Mouse (Mus musculus) spleen, adult 2 months (tissue): Measurements from ENCODE around the gene Eml4. TPM values are rescaled to one million over a fixed set of nuclear protein-coding genes. Genes with fewer than 3 reads are reported as not detected.

Source experiments
- DNase-seq, 2 experiments: peaks; one replicate each; pipeline versions ENCODE4 v3.0.0 to v3.0.0-alpha.2; 2012 to 2021; ENCODE audit warnings: low spot score in 2 of 2, low read depth in 1 of 2
- H3K27ac ChIP-seq: fragments of 200-500 bp; 2 replicates; pipeline ENCODE4 v1.5.1; 2012; ENCODE audit warnings: low read length, inconsistent platforms; ENCODE audit not compliant: insufficient read depth
- H3K27me3 ChIP-seq: fragments of 200-500 bp; 2 replicates; pipeline ENCODE4 v1.6.1; 2012; ENCODE audit warnings: mild to moderate bottlenecking, moderate library complexity, low read length, inconsistent platforms; ENCODE audit not compliant: control insufficient read depth, insufficient read depth
- H3K36me3 ChIP-seq: fragments of 200-500 bp; 2 replicates; pipeline ENCODE4 v1.6.1; 2012; ENCODE audit warnings: mild to moderate bottlenecking, low read length, inconsistent platforms; ENCODE audit not compliant: control insufficient read depth, insufficient read depth
- H3K4me1 ChIP-seq: fragments of 200-500 bp; 2 replicates; pipeline ENCODE4 v1.6.1; 2011; ENCODE audit warnings: inconsistent platforms; ENCODE audit not compliant: control insufficient read depth, insufficient read depth, insufficient read length
- H3K4me3 ChIP-seq: fragments of 200-500 bp; 2 replicates; pipeline ENCODE4 v1.5.1; 2011; ENCODE audit warnings: mild to moderate bottlenecking, inconsistent platforms; ENCODE audit not compliant: insufficient read depth, insufficient read length; ENCODE audit errors: extremely low read depth
- CTCF ChIP-seq: fragments of 200-500 bp; IDR thresholded peaks from 2 replicates; pipeline ENCODE4 v1.5.1; 2011; ENCODE audit warnings: mild to moderate bottlenecking, inconsistent platforms; ENCODE audit not compliant: insufficient read depth, insufficient read length, insufficient replicate concordance; ENCODE audit errors: extremely low read depth
- POLR2A ChIP-seq: fragments of 200-500 bp; IDR thresholded peaks from 2 replicates; pipeline ENCODE4 v1.6.1; 2011; ENCODE audit warnings: low read depth, low read length, inconsistent platforms
- WGBS: fragments of 180-500 bp; shearing (Covaris S2); methylation state at CpG from one replicate; pipeline ENCODE4 v1.1.7; 2018; 5-methylcytosine and 5-hydroxymethylcytosine counted together
- polyA plus RNA-seq: library from polyadenylated mRNA; depleted of rRNA; stranded (reverse); fragments of >200 nt; gene quantifications from 2 replicates; pipeline ENCODE4 v1.2.3, GENCODE M21; 2012

Eml4 gene
- polyA plus RNA-seq, 1 experiment, result 13.7 TPM

DNA sequence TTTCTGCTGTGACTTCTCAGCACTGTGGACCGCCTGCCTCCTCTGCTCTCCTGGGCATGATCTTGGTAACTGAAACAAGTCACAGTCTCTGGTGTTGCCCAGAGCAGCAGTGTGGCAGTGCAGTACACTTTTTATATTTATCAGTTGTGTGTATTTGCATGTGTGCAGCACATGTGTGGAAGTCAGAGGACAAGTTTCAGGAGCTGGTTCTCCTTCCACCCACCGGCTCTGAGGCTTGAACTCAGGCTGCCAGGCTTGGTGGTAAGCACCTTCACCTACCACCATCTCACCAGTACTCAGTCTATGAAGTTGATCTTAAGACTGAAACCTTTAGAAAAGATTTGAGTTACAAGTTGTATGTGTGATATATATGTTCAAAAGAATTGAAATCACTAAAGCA, 28.6 kb downstream of the Eml4 start:
- Histone ChIP-seq H3K27me3 (no peaks in the 10 kb centered on the region), H3K4me1 (peaks cover 2% of the 10 kb centered on the region; the same call in 1 of the 2 replicates), H3K27ac (no peak overlapping the region), H3K36me3 (no peaks in the 10 kb centered on the region; the same call in 1 of the 2 replicates), H3K4me3 (no peak overlapping the region)
- DNase-seq, result no peak
- 83% methylated on average over 2 of the region's 2 CpGs for WGBS
- TF ChIP-seq CTCF (no peak), POLR2A (no peak)

DNA sequence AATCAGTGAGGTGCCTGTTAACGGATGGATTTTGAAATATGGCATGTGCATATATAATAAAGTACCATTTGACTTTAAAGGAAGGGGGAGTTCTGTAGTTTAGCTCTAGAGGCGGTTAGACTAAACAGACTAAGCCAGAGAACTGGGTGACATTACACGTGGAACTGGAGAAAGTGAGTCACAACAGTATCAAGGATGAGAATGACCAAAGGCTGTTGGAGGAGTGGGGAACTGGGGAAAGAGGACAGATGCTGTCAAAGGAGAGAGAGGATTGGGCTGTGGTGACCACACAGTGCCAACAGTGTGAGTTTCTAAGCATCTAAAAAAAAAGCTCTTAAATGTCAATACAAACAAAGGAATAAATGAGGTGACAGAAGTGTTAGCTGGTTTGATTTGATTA, 29.1 kb downstream of the Eml4 start:
- no peak for DNase-seq
- Histone ChIP-seq H3K4me3 (no peak overlapping the region), H3K27me3 (no peaks in the 10 kb centered on the region), H3K27ac (no peak overlapping the region), H3K4me1 (peaks cover 2% of the 10 kb centered on the region; the same call in 1 of the 2 replicates), H3K36me3 (no peaks in the 10 kb centered on the region; the same call in 1 of the 2 replicates)
- WGBS, result 89% methylated on average over 3 of the region's 3 CpGs
- TF ChIP-seq POLR2A, result no peak
- TF ChIP-seq CTCF, result no peak

DNA sequence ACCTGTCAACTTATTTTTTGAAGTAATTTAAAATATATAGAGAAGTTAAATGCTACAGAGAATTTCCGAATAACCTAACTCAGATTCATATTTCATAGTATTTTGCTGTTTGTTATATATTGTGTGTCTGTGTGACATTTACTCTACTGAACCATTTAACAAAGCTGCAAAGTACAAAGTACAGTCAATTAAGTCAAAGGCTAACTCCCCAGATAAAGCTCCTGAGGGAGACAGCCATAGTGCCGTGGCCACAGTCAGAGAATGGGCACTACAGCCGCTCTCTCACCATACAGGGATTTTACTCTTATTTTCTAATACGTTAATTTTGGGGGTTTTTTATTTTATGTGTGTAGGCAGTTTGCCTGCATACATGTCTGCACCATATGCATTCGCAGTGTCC, 32.0 kb downstream of the Eml4 start:
- DNase-seq, result no peak
- WGBS, result 93% methylated on average over 5 of the region's 5 CpGs
- Histone ChIP-seq H3K4me1 (peaks cover 7% of the 10 kb centered on the region; the same call in 1 of the 2 replicates), H3K27me3 (no peaks in the 10 kb centered on the region), H3K36me3 (no peaks in the 10 kb centered on the region; the same call in 1 of the 2 replicates), H3K4me3 (no peak overlapping the region), H3K27ac (no peak overlapping the region)
- TF ChIP-seq POLR2A (no peak), CTCF (no peak)

DNA sequence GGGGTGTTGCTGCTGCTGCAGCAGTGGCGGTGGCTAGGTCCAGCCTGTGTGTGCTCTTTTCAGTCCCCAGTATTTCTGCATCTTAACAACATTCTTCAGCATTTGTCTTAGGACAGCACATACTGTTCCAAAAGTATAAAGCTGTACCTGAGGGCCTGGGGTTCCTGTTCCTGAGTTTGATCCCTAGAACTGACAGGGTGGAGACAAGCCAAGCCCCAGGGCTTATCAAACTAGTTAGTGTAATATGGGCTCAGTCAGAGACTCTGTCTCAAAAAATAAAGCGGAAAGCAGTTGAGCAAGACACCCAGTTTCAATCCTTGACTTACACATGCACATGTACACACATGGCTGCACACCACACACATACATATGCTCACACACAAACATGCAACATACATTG, 34.2 kb downstream of the Eml4 start:
- TF ChIP-seq POLR2A, result no peak
- TF ChIP-seq CTCF, result no peak
- Histone ChIP-seq H3K36me3 (no peaks in the 10 kb centered on the region; the same call in 1 of the 2 replicates), H3K4me3 (no peak overlapping the region), H3K4me1 (peaks cover 5% of the 10 kb centered on the region; the same call in 1 of the 2 replicates), H3K27ac (no peak overlapping the region; the same call in 1 of the 2 replicates), H3K27me3 (no peaks in the 10 kb centered on the region)
- no peak for DNase-seq
- WGBS, result 93% methylated on average over 2 of the region's 2 CpGs

DNA sequence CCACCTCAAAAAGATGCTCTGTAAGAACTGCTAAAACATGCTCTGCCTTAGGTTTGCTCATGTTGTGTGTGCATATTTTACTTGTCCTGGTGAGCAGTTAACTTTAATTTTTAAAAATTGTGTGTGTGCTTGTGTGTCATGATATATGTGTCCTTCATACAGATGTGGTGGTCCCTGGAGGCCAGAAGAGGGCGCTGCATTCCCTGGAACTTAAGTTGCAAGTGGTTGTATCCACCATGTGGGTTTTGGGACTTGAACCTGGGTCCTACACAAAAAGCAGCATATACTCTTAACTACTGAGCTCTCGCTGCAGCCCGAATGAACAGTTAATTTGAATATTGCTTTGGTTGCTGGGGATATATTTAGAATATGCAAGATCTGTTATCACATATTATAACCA, 36.4 kb downstream of the Eml4 start:
- no peak for TF ChIP-seq CTCF
- TF ChIP-seq POLR2A, result no peak
- WGBS, result 86% methylated on average over 3 of the region's 3 CpGs
- no peak overlapping the region for H3K27ac ChIP-seq
- DNase-seq, result no peak
- no peaks in the 10 kb centered on the region for H3K27me3 ChIP-seq
- H3K4me1 ChIP-seq, result peaks cover 6% of the 10 kb centered on the region; the same call in 1 of the 2 replicates
- no peak overlapping the region for H3K4me3 ChIP-seq
- no peaks in the 10 kb centered on the region; the same call in 1 of the 2 replicates for H3K36me3 ChIP-seq

DNA sequence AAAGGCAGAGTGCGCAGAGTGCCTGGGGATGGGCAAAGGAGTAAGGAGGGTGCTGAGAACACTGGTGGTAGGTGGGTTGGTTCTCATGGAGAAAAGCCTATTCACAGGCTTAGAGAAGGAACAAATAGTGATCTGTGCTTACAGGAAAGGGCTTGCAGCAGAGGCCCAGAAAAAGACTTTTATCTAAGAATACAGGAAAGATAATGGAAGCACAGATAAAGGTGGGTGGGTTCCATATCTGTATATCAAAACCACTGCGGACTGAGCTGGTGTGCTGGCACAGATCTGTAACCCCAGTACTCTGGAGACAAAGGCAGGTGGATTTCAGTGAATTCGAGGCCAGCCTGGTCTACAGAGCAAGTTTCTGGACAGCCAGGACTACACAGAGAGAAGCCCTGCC, 43.3 kb downstream of the Eml4 start:
- no peaks in the 10 kb centered on the region for H3K36me3 ChIP-seq
- TF ChIP-seq POLR2A, result no peak
- no peak for TF ChIP-seq CTCF
- 53% methylated on average over 3 of the region's 3 CpGs for WGBS
- H3K4me3 ChIP-seq, result no peak overlapping the region
- H3K4me1 ChIP-seq, result peaks cover 20% of the 10 kb centered on the region
- no peak overlapping the region for H3K27ac ChIP-seq
- DNase-seq, result no peak
- no peaks in the 10 kb centered on the region for H3K27me3 ChIP-seq

DNA sequence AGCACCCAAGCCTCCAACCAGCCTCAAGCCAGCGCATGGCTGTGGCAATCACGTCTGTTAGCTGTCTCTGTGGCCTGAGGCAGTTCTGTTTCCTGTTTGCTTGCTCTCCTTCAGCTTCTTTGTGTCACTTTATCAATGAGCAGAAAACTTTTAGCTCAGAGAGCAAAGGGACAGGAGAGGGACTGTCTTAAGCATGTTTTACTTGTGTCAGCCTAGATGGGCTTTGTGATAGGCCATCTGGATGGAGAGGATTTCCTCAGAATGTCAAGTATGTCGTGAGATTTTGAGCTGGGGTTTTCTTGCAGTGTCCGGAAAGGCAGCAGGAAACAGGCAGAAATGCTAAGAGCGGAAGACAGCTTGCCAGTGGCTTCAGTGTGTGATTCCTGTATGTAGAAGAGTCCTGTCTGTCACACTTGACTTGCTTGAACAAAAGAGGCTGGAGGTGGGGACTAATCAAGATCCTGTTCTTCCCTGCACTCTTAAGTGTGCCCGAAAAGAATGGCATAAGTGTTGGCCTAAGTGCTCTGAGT, 46.9 kb downstream of the Eml4 start:
- Histone ChIP-seq H3K4me3 (peak overlapping the region; percentile 21; the same call in 1 of the 2 replicates), H3K27me3 (no peaks in the 10 kb centered on the region), H3K4me1 (peaks cover 18% of the 10 kb centered on the region), H3K27ac (peak overlapping the region; percentile 97), H3K36me3 (no peaks in the 10 kb centered on the region)
- TF ChIP-seq POLR2A (no peak), CTCF (no peak)
- whole genome bisulfite sequencing, result 4% methylated on average over 6 of the region's 6 CpGs
- DNase-seq, result peak; percentile 53 to 60
